Mouse (Mus musculus): Measurements from ENCODE around the gene Pola2.

Gene Pola2

DNA sequence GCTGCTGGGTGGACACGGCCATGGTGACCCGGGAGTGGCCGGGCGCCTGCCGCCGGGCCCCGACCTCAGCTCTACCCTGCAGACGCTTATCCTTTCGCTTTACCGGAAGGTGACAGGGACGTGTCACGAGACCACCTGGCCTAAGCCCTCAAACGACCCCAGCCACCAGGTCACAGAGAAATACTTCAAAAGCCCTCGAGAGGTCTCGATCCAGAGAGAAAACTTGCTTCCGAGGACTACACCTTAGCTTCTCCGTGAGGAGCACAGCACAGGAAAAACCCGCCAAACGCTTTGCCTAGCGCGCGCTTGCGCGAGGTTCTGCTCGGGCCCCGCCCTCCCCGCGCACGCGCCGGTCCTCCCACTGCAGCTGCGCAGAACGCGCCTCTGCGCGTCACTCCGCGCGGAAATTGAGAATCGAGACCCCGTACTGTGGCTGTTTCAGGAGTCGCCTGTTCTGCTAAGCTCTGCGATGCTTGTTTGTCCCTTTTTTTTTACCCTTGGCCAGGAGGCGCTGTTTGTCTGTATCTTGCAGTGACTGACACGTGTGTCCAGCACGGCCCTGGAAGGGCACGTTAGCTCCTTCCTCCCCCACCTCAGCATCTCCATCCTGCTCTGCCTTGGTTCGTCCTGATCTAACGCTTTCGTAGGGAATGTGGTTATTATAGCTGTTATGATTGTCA is at the start of gene Pola2:
Pola2 (minus strand) TSS at position 320 of the 680 bp plus-strand sequence.
- DNase-seq (ENCODE audit: low read depth, low spot score), result peak; percentile 70

DNA sequence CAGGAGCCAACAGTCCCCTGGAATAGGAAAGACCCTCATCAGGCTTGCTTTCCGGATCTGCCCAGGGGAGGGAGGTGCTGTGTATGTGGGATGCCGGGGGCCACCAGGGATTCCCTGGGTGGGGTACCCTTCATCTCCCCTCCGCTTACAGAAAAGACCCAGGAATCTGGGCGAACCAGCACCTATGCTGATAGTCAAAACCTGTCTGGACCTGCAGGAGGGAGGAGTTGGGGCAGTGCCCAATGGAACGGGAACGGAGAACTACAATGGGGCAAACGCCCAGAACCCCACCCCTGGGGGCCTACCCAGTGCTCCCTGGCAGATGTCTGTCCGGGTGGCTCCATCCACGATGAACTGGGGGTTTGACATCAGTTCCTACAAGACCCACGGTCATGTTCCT is 49.7 kb upstream of the Pola2 start:
- DNase-seq (ENCODE audit: low read depth, low spot score), result no peak

DNA sequence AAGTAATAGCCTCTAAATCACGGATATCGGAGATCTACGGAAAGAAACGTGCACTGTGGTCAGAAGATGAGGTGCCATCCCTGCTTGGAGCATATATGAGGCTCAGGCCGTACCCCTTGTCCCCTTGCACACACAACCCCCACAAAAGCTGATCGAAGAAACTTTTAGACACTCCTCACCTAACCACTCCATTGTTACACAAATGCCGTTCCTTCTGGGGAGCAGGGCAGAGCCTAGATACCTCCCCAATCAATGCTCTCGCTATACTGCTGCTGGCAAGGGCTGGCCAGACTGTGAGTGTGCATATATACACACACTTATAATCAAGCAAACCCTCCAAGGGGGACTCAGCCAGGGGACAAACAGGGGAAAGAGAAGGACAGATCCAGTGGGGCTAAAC is 45.1 kb upstream of the Pola2 start:
- DNase-seq (ENCODE audit: low read depth, low spot score), result no peak

DNA sequence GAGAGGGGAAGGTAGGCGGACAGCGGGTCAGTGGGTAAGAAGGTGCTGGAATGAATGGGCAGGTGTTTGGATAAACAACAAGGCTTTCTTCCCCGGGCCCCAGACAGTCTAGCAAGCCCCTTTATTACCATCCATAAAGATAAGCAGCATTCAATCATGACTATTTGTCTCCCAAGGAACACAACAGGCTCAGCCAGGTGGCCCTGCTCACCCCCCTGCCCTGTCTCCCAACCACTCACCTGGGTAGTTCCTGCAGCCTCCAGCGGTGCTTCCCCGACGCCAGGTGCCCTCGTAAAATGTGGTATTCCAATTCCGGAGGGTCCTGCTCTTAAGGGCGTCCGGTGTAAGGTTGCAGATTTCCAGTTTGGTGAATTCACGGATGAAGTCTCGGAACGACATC is 43.0 kb upstream of the Pola2 start:
- DNase-seq (ENCODE audit: low read depth, low spot score), result no peak

DNA sequence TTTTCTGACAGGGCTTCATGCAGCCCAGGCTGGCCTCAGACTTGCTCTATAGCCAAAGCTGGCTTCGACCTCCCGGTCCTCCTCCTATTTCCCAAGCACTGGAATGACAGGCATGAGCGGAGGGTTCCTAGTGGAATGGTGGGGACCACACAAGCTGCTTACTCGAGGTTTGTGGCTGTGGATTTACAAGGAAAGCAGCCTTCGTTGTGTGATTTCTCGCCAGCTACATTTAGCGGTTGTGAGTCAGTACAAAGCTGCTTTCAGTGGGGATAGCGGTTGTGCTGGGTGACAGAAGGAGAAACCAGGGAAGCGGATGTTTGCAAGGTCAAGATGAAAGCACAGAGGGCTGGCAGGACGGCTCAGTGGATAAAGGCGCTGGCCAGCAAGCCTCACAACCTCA is 41.5 kb upstream of the Pola2 start:
- DNase-seq (ENCODE audit: low read depth, low spot score), result no peak

DNA sequence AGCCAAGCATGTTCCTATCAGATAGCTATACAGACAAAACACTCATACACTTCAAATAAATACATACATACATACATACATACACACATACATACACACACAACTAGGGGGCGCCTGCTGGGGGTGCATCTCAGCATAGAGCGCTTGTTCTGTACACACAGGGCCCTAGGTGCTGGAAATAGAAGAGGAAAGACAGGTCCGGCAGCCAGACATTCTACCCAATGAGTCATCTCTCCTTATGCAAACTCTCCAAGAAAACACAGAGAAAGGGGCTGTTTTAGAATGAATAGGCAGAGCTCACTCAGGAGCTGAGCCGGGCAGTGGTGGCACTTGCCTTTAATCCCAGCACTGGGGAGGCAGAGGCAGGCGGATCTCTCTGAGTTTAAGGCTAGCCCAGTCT is 36.0 kb upstream of the Pola2 start:
- DNase-seq (ENCODE audit: low read depth, low spot score), result no peak

DNA sequence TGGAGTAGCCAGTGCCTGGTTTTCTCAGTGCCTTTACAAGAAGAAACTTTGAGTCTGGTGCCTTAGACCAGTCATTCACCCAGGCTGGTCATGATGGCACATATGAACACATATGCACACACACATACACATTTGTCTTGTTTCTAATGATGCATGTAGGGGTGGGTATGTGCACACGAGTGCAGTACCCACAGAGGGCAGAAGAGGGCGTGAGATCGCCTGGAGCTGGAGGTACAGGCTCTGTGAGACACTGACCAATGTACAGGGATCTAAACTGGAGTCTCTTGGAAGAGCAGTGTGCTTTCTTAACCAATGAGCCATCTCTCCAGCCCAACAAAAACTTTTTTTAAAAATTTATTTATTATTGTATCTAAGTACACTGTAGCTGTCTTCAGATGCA is 34.2 kb upstream of the Pola2 start:
- no peak for DNase-seq (ENCODE audit: low read depth, low spot score)

DNA sequence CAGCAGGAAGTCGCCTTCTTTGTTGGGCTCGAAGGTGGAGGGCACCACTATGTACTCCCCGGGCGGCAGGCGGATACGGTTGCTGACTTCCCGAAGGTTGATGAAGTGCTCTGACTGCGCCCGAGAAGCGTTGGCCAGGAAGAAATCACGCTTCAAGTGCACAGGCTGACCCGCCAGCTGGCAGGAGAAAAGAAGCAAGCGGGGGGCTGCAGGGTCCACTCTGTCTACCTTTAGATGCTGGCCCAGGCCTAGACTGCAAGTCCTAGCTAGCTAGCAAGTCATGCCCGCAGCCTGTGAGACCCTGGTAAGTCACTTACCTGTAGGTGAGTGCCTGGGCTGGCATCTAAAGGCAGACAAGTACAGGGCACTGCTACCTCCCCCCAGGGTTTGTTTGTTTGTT is 30.7 kb upstream of the Pola2 start:
- no peak for DNase-seq (ENCODE audit: low read depth, low spot score)

DNA sequence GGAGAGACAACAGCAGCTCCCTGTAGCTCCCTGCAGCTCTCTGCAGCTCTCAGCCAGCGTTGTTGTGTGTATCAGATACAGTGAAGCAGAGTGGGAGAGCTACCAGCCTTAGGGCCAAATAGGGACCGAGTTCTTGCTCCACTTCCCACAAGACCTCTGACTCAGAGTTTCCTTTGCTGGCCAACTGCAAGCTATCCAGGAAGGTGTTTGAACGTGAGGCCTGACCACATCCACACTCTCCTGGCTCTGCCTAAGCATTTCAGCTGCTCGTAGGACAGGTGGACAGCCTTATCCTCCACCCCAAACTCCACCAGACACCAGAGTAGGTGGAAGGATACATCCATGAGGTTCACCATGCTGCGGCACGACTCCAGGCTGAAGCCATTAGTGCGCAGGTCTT is 28.0 kb upstream of the Pola2 start:
- no peak for DNase-seq (ENCODE audit: low read depth, low spot score)

DNA sequence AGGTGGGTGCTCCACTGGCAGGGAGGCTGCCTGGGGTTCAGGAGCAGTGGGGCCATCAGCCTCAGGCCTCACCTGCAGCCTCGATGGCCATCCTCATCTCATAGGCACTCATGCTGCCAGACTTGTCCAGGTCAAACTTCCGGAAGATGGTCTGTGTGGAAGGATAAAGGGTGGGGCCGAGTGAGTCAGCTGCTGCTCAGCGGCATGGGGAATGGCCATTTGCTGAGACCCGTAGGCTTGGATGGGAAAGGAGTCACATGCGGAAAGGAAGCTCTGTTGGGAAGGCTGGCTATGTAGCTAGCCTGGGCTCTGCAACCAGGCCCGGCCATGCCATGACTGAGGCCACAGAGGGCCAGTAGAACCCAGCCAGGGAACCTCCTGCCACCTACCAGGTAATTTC is 27.5 kb upstream of the Pola2 start:
- DNase-seq (ENCODE audit: low read depth, low spot score), result no peak

DNA sequence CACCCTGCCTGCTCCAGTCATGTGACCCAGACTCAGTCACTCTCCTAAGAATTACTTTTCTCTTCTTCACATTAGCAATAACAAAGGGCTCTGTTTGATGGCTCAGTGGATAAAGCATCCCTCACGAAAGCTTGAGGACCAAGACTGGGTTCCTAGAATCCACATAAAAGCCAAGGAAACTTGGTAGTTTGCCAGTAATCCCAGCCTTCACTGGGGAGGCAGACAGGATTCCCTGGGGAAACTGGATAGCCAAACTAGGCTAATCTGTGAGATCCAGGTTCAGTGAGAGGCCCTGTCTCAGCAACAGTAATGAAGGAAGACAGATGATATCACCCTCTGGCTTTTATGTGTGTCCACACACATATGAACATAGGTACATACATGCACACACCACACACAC is 26.9 kb upstream of the Pola2 start:
- no peak for DNase-seq (ENCODE audit: low read depth, low spot score)

DNA sequence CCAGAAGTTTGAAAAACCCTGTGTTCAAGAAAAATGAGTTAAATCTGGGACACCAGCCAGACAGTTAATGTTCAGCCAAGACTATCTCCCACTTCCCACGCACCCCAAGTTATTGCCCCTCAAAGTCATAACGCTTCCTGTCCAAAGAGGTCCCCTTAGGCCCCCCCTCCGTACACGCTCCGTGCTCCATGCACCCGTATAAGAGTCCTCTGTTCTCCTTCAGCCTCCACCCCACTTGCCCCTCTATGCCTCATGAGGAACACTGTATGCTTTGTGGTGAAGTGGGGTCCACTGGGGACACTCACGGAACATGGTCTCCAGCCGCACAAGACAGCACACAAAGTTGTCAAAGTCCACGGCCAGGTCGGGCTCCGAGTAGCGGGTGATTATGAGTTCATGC is 26.0 kb upstream of the Pola2 start:
- no peak for DNase-seq (ENCODE audit: low read depth, low spot score)

DNA sequence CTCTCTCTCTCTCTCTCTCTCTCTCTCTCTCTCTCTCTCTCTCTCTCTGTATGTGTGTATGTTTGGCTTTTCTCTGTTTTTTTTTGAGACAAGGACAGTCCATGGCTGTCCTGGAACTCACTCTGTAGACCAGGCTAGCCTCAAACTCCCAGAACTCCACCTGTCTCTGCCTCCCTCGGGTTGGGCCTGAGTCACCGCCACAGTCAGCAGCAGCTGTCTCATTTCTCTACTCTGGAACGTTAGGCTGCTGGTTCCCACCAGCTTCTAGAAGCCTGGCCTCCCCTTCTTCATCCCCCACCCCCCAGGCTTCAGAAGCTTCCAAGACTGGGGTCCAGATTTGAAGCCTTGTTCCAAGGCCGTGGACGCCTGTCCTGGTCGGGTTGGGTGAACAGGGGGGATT is 25.6 kb upstream of the Pola2 start:
- no peak for DNase-seq (ENCODE audit: low read depth, low spot score)

DNA sequence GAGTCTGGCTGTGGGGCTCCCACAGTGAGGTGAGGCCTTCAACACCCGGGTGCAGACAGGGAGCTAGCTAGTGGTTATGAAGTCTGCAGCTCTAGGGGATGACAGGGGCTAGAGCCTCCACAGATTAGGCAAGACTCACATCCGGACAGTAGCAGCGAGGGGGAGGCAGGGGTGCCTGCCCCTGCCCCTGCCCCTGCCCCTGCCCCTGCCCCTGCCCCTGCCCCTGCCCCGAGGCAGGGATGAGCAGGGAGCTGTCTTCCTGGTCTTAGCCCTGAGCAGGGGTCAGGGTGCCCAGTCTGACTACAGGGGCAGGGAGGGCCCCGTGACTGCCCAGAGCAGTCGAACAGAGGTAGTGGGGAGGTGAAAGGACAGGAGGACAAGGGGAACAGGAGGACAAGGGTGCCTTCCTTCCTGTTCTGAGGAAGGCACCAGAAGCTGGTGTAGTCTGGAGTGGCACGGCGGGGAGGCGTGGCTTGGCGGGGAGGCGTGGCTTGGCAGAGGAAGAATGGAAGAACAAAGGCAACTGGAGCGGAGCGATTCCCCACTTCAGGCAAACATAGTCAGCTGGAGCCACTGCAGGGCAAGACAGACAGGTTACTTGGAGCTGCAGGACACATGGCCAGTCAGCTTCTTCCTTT is 24.9 kb upstream of the Pola2 start:
- DNase-seq (ENCODE audit: low read depth, low spot score), result no peak

DNA sequence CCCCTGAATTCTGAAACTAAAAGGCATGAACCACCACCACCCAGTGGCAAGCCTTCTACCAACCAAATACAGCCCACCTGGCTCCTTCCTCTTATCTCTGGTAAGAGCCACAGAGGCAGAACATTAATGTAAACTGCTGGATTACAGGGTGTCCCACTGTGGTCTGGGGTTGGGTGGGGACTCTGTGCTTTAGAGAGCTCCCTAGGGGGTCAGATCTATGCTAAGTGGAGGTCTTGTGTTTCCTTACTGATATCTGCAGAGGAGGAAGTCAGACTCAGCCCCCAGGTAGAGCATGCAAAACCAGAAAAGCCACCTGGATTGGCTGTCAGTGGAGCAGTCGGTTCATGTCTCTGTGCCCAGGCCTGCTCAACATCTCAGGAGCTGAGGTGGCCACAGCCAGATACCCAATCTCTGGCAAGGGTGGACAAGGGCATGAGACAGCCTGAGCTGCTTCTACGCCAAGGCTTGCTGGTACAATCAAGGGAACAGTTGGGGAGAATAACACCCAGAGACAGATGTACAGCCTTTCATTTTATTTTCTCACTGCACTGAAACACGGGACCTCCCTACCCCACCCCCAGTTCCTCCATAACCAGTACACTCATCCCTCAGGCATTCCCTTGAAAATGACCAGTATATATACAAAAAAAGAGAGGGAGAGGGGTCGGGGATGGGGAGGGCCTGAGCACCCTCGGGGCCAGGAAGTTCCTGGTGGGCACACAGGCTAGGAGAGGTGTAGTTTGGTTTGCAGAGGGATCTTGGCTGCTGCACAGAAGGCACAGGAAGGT is 24.2 kb upstream of the Pola2 start:
- DNase-seq (ENCODE audit: low read depth, low spot score), result no peak

DNA sequence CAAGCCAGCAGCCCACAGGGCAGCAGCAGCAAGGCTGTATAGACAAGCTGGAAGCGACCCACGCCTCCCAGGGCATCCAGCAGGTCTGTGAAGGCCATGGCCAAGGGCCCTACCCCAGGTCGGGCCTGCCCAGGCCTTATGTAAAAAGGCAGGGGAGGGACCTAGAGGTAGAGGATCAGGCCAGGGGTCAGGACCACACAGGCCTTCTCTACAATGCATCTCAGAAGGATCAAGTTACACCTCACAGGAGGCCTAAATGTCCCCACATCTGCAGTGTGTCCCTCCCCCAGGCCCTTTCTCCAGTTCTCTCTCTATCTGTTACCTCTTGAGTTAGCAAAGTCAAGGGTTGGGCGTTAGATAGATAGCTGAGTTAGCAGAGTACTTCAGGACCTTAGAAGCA is 22.0 kb upstream of the Pola2 start, which contains the start of gene Slc22a20:
Slc22a20 (minus strand) TSS at position 101 of the 400 bp plus-strand sequence.
- no peak for DNase-seq (ENCODE audit: low read depth, low spot score)

DNA sequence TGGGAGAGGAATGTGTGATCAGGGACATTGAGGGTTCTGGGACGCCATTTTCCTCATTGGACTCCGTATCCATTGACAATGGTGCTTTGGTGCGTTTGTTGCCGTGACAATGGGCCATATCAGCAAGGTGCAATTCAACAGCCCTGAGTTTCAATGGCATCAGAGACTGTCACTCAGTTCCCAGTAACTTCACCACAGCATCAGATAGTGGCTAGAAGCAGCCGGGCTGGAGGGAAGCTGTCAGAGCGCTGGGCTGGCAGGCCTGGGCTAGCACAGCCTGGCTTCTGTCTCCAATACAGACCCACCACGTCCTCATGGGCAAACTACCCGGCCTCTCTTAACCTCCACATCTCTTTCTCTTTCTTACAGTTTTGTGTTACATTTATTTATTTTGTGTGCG is 16.5 kb upstream of the Pola2 start:
- no peak for DNase-seq (ENCODE audit: low read depth, low spot score)

DNA sequence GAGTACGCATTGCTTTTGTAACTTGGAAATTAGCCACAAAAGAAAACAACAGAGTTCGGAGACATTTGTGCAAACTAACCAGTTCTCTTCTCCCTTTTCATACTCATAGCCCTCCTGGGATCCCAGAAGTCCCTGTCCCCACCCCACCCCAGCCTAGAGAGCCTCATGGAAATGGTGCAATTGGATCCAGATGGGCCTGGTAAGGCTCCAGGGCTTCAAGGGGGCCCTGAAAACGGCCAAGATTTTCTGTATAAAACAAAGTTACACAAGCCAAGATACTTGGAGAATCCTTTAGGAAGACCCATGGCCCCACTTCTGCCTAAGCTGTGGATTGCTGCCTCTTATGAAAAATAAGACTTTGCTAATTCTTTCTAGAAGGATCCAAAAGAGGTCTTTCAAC is 13.7 kb upstream of the Pola2 start:
- DNase-seq (ENCODE audit: low read depth, low spot score), result no peak

DNA sequence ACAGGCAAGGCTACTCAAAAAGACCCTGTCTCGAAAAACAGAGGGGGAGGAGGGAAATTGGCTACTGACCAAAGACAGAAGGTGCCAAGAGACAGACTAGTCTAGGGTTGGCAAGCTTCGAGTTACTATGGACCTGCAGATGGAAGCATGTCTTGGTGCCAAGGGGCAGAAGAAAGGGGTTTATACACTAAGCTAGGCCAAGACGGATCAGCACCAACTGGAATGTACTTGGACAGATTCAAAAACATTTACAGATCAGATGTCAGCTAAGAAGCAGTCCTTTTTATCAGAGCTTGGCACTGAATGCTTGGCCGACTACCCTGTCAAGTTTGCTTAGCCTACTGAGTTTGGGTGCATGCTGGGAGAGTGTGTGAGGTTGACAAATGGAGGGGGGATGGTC is 11.7 kb upstream of the Pola2 start:
- DNase-seq (ENCODE audit: low read depth, low spot score), result peak; percentile 69

DNA sequence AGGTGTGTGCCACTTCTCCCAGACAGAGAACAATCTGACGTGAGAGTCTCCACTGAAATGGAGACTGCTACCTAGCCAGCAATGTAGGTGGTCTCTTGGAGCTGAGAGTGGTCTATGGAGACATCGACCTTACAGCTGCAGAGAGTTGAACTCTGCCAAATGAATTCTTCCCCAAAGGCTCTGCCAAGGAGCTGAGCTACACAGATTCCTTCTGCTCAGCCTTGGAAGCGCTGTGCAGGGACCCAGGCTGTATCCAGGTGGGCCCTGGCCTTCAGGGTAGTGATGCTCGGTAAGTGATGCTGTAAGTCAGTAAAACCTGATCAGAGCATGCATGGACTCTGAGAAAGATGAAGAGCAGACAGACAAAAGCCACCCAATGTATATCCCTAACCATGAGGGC is 11.1 kb upstream of the Pola2 start:
- no peak for DNase-seq (ENCODE audit: low read depth, low spot score)

DNA sequence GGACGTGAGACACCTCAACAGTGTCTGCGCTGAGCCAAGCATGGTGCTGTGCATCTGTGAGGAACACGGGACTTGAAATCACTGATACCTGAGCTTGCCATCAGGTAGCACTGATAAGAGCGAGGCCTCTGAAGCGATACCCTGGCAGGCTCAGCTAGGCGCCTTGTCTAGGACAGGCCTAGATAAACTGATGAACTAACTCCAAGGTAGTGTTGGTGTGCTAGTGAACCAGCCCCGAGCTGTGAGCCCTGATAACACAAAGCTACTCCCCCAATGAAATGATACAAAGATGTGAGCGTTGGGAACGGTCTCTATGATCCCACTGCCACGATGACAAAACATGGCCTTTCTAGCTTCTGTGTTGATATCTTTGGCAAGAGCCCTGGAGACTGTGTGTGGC is 3.7 kb upstream of the Pola2 start:
- no peak for DNase-seq (ENCODE audit: low read depth, low spot score)

DNA sequence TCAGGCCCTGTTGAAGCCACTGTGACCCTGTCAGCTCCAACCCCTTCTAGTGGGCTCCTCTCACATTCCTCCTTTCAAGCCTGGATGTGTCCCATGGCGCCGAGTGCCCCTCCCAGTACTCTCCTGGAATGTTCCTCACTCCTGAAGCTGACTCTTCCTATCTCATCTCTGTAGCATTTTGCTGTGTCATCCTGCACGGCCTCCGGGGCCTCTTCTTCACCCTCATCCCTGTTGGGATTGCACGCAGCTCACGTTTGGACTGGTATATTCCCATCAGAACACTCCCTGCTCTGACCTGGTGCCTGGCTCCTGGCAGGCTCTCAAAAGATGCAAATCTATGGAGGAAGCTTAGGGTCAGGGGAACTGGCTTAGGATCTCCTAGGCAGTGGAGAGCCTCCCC is 2.8 kb upstream of the Pola2 start:
- DNase-seq (ENCODE audit: low read depth, low spot score), result no peak

DNA sequence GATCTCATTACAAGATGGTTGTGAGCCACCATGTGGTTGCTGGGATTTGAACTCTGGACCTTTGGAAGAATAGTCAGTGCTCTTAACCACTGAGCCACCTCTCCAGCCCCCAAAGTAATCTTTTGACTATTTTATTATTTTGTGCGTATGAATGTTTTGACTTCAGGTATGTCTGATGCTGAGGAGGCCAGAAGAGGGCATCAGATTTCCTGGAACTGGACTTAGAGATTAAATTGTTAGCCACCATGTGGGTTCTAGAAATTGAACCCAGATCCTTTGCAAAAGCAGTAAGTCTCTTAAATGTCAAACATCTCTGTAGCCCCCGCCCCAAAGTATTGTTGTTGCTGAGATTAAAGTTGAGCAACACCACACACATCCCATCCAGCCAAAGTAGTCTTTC is 1.9 kb upstream of the Pola2 start:
- no peak for DNase-seq (ENCODE audit: low read depth, low spot score)

All from brain, embryonic 18.5 days (tissue).